Mouse (Mus musculus) cerebellum, adult 2 months (tissue): Measurements from ENCODE around the gene Fxyd5.

Source experiments
- CTCF ChIP-seq: fragments of 200-500 bp; IDR thresholded peaks from 2 replicates; pipeline ENCODE4 v1.5.1; 2011; ENCODE audit warnings: low read depth, mild to moderate bottlenecking, control low read depth, low read length, moderate library complexity, borderline replicate concordance; ENCODE audit not compliant: insufficient read depth
- POLR2A ChIP-seq: fragments of 200-500 bp; IDR thresholded peaks from 2 replicates; pipeline ENCODE4 v1.6.1; 2011; ENCODE audit warnings: low read length, control low read depth, borderline replicate concordance; ENCODE audit not compliant: insufficient read depth

DNA sequence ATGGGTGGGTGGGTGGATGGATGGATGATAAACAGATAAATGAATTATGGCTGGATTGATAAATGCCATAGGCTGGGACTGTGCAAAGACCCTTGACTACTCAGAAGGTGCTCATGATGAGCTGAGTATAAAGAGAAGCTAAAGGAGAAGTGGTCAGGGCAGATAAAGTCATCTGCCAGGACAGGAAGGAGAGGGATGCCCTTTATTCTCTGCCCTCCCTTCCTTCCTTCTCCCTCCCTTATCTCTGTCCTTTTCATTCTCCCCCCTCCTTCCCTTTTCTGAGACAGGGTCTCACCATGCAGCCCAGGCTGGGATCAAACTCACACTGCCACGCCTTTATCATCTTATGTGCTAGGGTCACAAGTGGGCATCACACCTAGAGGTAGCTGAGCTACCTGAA lies 34.5 kb downstream of the Fxyd5 start:
- no peak for TF ChIP-seq POLR2A
- no peak for TF ChIP-seq CTCF
